In genomic region chr17:56443341-56443795, GRCm38 (mm10) we compare ENCODE assay signal across 12 mouse cellular contexts. TPM values are rescaled to one million over a fixed set of nuclear protein-coding genes. Genes with fewer than 3 reads are reported as not detected.
DNase-seq lines count a peak whose midpoint lies in the region; ATAC-seq and TF ChIP-seq lines count a peak whose summit lies in the region.
"Had no signal": no experiment of that assay in that cellular context is flagged by ENCODE, and none has a peak within 500 bp of the region (broad histone marks: within the 10 kb centered on the region; RNA-seq: fewer than 3 reads in every experiment).

No protein-coding gene starts in this region.

- H3K4me1 ChIP-seq in lung, embryonic 16.5 days (replicated peaks; ENCODE audit: control insufficient read depth, insufficient read depth, low read length): no peaks in the 10 kb centered on the region
- no peaks in the 10 kb centered on the region for H3K4me1 ChIP-seq in lung, adult 2 months (ENCODE audit: control insufficient read depth, insufficient read depth, low read length)

- no peak overlapping the region for H3K27ac ChIP-seq in lung, embryonic 16.5 days (ENCODE audit: low read length)

- H3K4me3 ChIP-seq in lung, embryonic 16.5 days (ENCODE audit: low read length): no peak overlapping the region
- no peak overlapping the region for H3K4me3 ChIP-seq in lung, adult 2 months (replicated peaks; ENCODE audit: extremely low read depth, low read depth, low read length)

- no peaks in the 10 kb centered on the region for H3K27me3 ChIP-seq in lung, embryonic 16.5 days (ENCODE audit: control insufficient read depth, insufficient read depth, low read depth, low read length)

- DNase-seq in adrenal gland, postnatal 10 days: peak; percentile 44
- no peak for DNase-seq in adrenal gland, postnatal 25 days
- no peak for DNase-seq in lung, adult 2 months
- peak; percentile 65 for DNase-seq in thymus, postnatal 25 days
- DNase-seq in right cerebral cortex, postnatal 25 days: no peak
- DNase-seq in gastrocnemius, postnatal 4 days (ENCODE audit: low spot score in 2 of 2): no peak
- DNase-seq: gastrocnemius, postnatal 36 days; kidney, adult 9 months; left cerebral cortex, postnatal 4 days; midbrain, embryonic 14.5 days had no signal

- TF ChIP-seq POLR2A in lung, adult 2 months (IDR thresholded peaks at IDR 0.05; ENCODE audit: borderline replicate concordance, extremely low read depth, low read depth, low read length): no peak

- H3K9me3 ChIP-seq in lung, embryonic 16.5 days (ENCODE audit: control insufficient read depth, low read length): no peaks in the 10 kb centered on the region

- H3K9ac ChIP-seq in lung, embryonic 16.5 days (ENCODE audit: low read length): no peak overlapping the region

- no peak for TF ChIP-seq CTCF in lung, adult 2 months (IDR thresholded peaks at IDR 0.05; ENCODE audit: insufficient read depth, low read length)

- peaks cover 14% of the 10 kb centered on the region for H3K36me3 ChIP-seq in lung, embryonic 16.5 days (ENCODE audit: control insufficient read depth, insufficient read depth, low read length)

- no peak overlapping the region for H3K4me2 ChIP-seq in lung, embryonic 16.5 days (ENCODE audit: low read depth, low read length)

- whole genome bisulfite sequencing in lung, embryonic 16.5 days: 71% methylated on average over 5 of the region's 5 CpGs
- WGBS in lung, adult 2 months: 70% methylated on average over 5 of the region's 5 CpGs

- 0 out of 2 replicates have a peak, but pooled peaks have one; percentile 13 for ATAC-seq in lung, embryonic 16.5 days (ENCODE audit: low read depth)
- peak; percentile 33; the same call in 1 of the 2 replicates for ATAC-seq in megakaryocyte-erythroid progenitor cell, adult 5-6 weeks (replicated peaks; ENCODE audit: low FRiP score, low TSS enrichment, poor library complexity, severe bottlenecking)

RNA-seq across cellular contexts. Expression of gene Ptprs, which starts 32.9 kb away (rescaled TPM):
- total RNA-seq in adrenal gland, postnatal 10 days (2021): 100 to 1,000 TPM in 1 of 2 experiments, 10 to 100 TPM in 1; 77.1 to 106 TPM
- 165 and 222 TPM in 2 replicates for total RNA-seq in adrenal gland, postnatal 25 days (2021)
- 59.1 and 59.9 TPM in 2 replicates for polyA plus RNA-seq in lung, embryonic 16.5 days (2015; fragmentation: Nextera tagmentation; extraction: Ambion mirVana)
- 128 and 171 TPM in 2 replicates for polyA plus RNA-seq in lung, adult 2 months (2012; rRNA removed)
- total RNA-seq in megakaryocyte-erythroid progenitor cell, adult 5-6 weeks (2014; fragmentation: Nextera tagmentation): 55.7 and 65.0 TPM in 2 replicates
- total RNA-seq in megakaryocyte-erythroid progenitor cell, adult 5-6 weeks (2017): 36.6 and 48.3 TPM in 2 replicates
- 100 to 1,000 TPM; 115 TPM for total RNA-seq in gastrocnemius, postnatal 4 days (2021)

Comparison
In these comparisons a context has a peak if more than half of its experiments do, and no peak if none do; other contexts are left out.
1. DNase-seq: peak in adrenal gland, postnatal 10 days (single experiment) and thymus, postnatal 25 days (single experiment); none in adrenal gland, postnatal 25 days (single experiment), lung, adult 2 months (single experiment), right cerebral cortex, postnatal 25 days (single experiment) and gastrocnemius, postnatal 4 days (0 of 2).